Mouse (Mus musculus): ENCODE data around the gene Cep350.

Gene Cep350

DNA sequence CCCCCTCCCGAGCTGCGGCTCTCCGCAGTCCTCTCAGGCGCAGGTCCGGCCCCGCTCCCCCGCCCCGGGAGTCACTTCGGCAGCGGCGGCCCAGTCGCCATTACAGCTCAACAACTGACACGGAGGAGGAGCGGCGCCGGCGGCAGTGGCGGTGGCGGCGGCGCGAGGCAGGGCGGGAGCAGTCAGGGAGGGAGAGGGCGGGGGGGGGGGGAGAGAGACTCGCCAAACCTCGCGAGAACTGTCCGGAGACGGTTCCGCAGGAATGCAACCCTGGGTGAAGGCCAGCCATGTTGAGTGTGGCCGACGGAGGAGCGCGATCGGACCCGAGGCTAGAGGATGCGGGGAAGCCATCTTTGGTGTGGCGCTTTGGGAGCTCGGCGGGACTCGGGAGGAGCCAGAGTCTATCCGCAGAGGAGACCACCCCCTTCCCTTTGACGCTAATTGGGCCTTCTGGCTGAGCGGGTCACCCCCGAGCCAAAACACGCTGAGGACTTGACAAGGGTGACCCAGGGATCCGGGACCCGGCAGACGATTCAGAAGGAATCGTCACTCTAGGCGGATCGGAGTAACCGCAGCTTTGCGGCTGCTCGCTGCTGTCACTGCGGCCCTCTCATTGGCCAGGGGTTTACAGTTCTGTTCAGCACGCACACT, at the start of gene Cep350:
Cep350 (minus strand) TSS at position 188 of the 651 bp plus-strand sequence.
- DNase-seq (ENCODE audit: extremely low read depth, insufficient read length, low spot score) = peak; percentile 96

- no peak for DNase-seq (ENCODE audit: extremely low read depth, insufficient read length, low spot score)
Measured at GRCm38 (mm10) chr1:156020402-156020801, 47.3 kb upstream of the Cep350 start.

DNA sequence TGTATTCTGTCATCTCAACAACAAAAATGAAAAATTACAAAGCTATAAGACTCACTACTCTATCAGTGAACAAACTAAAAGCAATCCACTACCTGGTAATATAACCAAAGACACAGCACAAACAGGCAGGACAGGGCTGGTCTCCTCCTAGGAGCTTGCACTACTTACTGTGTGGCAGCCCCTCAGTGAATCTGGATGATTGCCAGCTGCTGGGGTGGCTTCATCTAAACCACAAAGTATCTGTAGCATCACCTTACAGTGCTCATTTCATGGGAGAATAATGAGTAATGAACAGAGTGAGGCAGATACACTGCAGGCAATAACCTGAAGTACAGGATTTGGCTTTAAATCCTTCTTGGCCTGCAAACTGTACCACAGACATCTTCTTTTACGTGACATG, 46.7 kb upstream of the Cep350 start:
- DNase-seq (ENCODE audit: extremely low read depth, insufficient read length, low spot score) = no peak

GRCm38 (mm10) chr1:156009003-156009402, 35.9 kb upstream of the Cep350 start:
- no peak for DNase-seq (ENCODE audit: extremely low read depth, insufficient read length, low spot score)

DNA sequence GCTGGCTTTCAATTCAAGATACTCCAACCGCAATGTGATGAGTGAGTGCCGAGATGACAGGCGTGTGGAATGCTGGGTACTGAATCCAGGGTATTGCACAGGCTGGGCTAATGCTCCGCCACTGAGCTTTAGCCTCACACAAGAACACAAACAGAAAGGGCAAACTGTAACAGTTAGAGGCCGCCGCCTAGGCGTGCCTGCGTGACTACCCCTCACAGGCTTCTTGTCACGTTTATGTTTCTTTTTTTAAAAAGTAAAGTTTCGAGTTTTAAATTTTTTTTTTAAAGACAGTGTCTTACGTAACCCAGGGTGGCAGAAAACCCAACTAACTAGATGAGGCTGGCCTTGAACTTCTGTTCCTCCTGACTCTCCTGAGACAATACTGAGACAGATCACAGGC, 32.9 kb upstream of the Cep350 start:
- no peak for DNase-seq (ENCODE audit: extremely low read depth, insufficient read length, low spot score)

DNA sequence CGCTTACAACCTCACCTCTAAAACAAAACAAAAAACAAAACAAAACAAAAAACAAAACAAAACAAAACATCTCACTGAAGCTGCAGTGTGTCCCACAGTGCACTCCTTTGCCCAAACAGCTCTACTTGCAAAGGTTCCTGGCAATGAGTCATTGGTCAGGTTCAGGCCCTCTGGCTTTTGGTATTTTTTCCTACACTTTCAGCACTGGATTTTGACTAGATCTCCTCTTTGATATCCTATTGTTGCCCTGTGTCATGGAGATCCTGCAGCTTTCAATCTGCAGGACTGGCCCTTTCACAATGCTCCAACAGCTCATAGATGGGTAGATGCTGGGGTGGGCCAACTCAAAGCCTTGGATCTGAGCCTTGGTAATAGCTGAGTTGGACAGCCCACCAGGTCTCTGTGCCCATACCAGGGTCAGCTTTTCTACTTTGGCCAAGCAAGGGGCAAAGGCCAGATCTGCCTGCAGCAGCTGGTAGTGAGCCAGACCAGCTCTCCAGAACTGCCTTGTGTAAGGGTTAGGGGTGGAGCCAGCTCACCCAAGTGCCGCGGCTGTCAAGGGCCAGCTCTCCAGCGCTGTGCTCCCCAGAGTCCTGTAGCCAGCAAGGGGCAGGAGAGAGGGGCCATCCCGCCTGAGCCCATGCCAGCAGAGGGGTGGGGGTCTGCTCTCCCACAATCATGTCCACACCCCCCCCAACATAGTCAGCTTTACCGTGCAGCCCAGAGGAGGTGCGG, 30.3 kb upstream of the Cep350 start:
- peak; percentile 10 for DNase-seq (ENCODE audit: extremely low read depth, insufficient read length, low spot score)

GRCm38 (mm10) chr1:156002366-156002765, 29.3 kb upstream of the Cep350 start:
- no peak for DNase-seq (ENCODE audit: extremely low read depth, insufficient read length, low spot score)

GRCm38 (mm10) chr1:155995612-155996011, 22.6 kb upstream of the Cep350 start:
- DNase-seq (ENCODE audit: extremely low read depth, insufficient read length, low spot score) = no peak

DNA sequence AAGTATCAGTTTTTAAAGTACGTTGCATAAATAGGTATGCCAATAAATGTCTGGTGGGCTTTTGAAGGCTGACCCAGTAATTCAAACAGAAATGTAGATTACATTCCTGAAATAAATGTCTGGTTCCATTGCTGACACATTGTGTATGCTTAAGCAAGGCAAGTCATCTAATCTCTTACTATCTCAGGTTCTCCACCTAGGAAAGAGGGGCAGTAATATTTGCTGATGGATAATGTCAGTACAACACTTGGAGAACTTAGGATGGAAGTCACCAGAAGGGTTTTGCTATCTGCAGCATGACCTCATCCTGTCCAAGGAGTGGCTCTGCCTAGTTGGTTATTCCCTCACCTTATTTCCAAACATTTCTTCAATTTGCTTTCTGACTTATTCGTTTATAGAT, 21.5 kb upstream of the Cep350 start:
- DNase-seq (ENCODE audit: extremely low read depth, insufficient read length, low spot score) = no peak

GRCm38 (mm10) chr1:155990391-155990790, 17.3 kb upstream of the Cep350 start:
- DNase-seq (ENCODE audit: extremely low read depth, insufficient read length, low spot score) = no peak

DNA sequence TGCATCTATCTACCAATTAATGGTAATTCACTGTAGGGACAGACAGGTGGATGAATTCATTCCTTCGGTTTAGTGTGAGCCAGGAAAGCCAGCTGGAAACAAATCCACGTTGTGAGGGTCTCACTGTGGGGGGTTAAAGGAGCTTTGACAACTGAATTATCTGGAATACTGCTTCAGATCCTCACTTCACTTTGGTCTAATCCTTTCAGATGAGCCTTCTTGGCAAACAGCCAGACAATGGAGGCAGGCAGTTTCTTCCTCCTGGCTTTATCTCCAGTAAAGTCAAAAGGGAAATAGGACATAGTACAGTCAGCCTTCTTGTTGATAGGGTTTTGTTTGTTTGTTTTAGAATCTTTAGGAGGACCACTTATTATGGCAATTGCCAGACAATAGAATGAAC, 16.3 kb upstream of the Cep350 start:
- DNase-seq (ENCODE audit: extremely low read depth, insufficient read length, low spot score) = no peak

DNA sequence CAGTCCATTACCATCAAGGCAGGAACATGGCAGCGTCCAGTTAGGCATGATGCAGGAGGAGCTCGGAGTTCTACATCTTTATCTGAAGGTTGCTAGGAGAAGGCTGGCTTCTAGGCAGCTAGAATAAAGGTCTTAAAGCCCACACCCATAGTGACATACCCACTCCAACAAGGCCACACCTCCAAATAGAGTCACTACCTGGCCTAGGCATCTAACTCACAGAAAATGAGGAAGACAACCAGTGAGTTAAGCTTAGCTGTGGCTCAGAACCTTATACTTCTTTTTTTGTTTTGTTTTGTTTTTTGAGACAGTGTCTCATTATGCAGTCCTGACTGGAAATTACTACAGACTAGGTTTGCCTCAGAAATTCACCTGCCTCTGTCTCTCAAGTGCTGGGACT, 14.6 kb upstream of the Cep350 start:
- no peak for DNase-seq (ENCODE audit: extremely low read depth, insufficient read length, low spot score)

DNA sequence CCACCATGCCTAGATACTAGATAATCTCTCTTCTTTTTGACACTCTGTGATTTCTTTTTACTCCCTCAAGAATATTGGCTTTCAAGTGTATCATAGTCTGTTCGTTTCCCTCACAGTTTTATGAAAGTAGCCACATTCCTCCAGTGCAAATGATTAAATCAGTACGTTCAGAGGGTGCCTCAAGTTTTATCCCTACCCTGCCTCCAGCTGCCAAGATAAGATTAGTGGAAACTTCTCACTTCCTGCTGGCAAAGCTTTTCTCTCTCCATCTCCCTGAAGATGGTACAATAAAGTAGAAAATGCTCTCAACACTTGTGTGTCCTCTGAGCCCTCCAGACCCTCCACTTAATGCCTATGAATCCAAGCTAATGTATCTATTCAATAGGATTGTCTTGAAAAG, 1.9 kb upstream of the Cep350 start:
- DNase-seq (ENCODE audit: extremely low read depth, insufficient read length, low spot score) = no peak

- DNase-seq (ENCODE audit: extremely low read depth, insufficient read length, low spot score) = no peak
Measured at GRCm38 (mm10) chr1:155973719-155974379, 794 bp upstream of the Cep350 start.

DNA sequence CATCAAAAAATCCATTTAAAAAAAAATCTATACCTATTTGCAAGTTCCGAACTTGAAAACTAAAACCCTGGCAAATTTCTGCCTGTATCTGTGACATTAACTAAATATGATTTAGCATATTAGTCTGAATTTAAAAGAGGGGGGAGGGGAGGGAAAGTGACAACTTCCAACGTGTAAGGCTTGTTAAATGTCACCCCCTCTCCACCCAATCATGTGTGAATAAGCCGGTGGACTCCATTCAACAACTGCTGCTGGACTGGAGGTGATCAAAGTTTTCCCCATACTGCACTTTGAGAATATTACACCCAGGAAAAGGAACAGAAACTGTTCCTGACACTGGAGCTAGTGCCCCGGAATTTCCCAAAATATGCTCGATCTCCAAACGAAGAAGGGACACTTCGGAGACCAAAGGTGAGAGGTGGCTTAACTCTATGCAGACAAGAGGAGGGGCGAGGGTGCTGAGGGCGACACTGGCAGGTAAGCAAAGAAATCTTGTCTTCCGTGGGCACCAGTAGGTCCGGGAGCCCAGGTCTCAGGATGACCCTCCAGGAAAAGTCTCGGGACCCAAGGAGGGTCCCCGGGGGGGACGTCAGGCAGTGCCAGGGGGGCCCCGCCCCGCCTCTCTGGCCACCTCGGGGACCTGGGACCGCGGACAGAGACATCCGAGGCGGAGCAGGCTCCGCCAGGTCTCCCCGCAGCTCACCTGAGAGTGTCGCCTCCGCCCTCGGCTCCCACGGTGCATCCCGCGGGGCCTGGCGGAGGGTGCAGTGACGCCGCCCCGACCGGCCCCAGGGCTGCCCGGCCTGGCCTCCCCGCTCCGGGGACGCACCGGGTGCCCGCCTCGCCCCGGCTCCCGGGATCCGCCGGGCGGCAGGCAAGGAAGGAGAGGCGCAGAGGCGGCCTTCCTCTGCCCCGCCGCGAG, 648 bp downstream of the Cep350 start:
- no peak for DNase-seq (ENCODE audit: extremely low read depth, insufficient read length, low spot score)

- DNase-seq (ENCODE audit: extremely low read depth, insufficient read length, low spot score) = no peak
Measured at GRCm38 (mm10) chr1:155949170-155949569, 23.9 kb downstream of the Cep350 start.

DNA sequence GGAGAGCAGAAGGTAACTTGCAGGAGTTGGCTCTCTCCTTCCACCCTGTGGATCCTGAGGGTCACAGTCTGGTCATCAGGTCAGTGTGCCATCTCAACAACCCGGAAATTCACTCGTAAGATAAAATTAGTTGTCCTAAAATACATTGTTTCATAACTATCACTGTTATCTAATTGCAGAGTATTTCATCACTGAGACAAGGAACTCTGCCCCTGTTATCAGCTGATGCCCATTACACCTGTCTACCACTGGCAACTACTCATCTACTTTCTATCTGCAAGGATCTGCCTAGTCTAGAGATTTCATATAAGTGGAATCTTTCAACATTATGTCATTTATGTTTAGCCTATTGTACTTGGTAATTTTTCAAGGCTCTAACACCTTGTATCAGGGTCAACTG, 28.7 kb downstream of the Cep350 start:
- no peak for DNase-seq (ENCODE audit: extremely low read depth, insufficient read length, low spot score)

DNA sequence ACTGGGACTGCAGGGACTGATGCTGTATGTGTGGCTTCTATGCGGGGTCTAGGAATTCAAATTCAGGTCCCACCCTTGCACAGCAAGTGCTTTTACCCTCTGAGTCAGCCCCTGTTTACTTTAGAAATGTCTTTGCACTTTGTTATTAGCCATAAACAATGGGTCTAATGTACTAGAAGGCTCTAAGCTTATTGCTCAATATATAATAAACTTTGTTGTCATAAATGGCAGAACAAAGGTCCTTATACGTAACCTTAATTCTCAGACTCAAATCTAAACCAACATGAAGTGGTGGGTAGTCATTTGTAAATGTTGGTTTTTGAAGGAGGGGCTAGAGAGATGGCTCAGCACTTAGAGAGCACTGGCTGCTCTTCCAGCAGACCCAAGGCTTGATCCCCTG, 35.6 kb downstream of the Cep350 start:
- no peak for DNase-seq (ENCODE audit: extremely low read depth, insufficient read length, low spot score)

DNA sequence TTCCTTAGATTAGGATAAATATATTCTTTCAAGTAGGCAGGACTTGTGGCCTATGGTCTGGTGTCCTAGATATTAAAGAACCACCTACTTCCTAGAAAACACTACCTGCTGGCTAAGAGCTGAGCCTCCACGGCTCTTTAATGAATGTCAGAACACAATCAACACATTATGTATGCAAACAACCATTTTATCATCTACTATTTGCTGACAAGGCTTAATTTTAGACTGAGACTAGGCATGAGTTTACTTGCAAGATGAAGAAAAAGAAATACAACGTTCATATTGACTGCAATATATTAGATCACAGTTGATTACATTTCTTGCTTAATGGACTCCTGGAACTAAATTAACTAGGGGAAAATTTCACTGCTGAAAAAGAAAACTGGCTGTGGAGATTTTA, 38.4 kb downstream of the Cep350 start:
- DNase-seq (ENCODE audit: extremely low read depth, insufficient read length, low spot score) = no peak

DNA sequence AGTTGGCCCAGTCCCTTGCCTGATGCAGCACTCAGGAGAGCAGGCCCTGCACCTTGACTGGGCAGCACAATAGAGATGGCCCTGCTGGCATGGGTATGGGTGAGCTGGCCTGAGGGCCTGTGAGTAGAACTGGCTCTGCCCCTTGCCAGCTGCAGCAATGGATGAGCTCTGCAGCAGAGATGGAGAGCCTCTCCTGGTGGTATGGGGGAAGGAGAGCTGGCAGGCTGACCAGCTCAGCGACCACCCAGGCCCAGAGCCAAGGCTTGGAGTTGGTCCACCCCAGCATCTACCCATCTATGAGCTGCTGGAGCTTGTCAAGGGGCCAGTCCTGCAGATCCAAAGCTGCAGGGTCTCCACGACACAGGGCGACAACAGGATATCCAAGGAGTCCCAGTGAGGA, 69.5 kb downstream of the Cep350 start:
- peak; percentile 3 for DNase-seq (ENCODE audit: extremely low read depth, insufficient read length, low spot score)

GRCm38 (mm10) chr1:155901348-155901747, 71.7 kb downstream of the Cep350 start:
- no peak for DNase-seq (ENCODE audit: extremely low read depth, insufficient read length, low spot score)

Measured in 3134 (cell line).